Comparison of ENCODE assay signal across 8 mouse cellular contexts in genomic region chr6:31126131-31126871, GRCm38 (mm10).
DNase-seq lines count a peak whose midpoint lies in the region; ATAC-seq lines count a peak whose summit lies in the region.

No protein-coding gene starts in this region.

- no peak overlapping the region for H3K9ac ChIP-seq in heart, embryonic 13.5 days
- H3K9ac ChIP-seq in liver, embryonic 11.5 days (ENCODE audit: low read depth, low read length) = peak overlapping the region; percentile 81
- H3K9ac ChIP-seq in midbrain, embryonic 14.5 days (replicated peaks; ENCODE audit: low read length) = no peak overlapping the region

- H3K4me1 ChIP-seq in heart, embryonic 13.5 days = peaks cover 7% of the 10 kb centered on the region
- H3K4me1 ChIP-seq in liver, embryonic 11.5 days (replicated peaks; ENCODE audit: control insufficient read depth, insufficient read depth, low read length) = peaks cover 2% of the 10 kb centered on the region; the same call in 1 of the 2 replicates
- peaks cover 1% of the 10 kb centered on the region; the same call in 1 of the 2 replicates for H3K4me1 ChIP-seq in midbrain, embryonic 14.5 days (ENCODE audit: control insufficient read depth, insufficient read depth, low read length)

- WGBS in heart, embryonic 13.5 days = 72% methylated on average over 15 of the region's 15 CpGs
- WGBS in liver, embryonic 11.5 days = 45% methylated on average over 15 of the region's 15 CpGs
- WGBS in midbrain, embryonic 14.5 days = 89% methylated on average over 15 of the region's 15 CpGs

- H3K27ac ChIP-seq in heart, embryonic 13.5 days (replicated peaks) = peak overlapping the region; percentile 5; the same call in 1 of the 2 replicates
- peak overlapping the region; percentile 84 for H3K27ac ChIP-seq in liver, embryonic 11.5 days (ENCODE audit: low read depth, low read length)
- H3K27ac ChIP-seq in midbrain, embryonic 14.5 days (replicated peaks; ENCODE audit: low read depth, low read length) = no peak overlapping the region

- no peaks in the 10 kb centered on the region for H3K27me3 ChIP-seq in heart, embryonic 13.5 days (replicated peaks)
- no peaks in the 10 kb centered on the region for H3K27me3 ChIP-seq in liver, embryonic 11.5 days (replicated peaks; ENCODE audit: control insufficient read depth, insufficient read depth, low read length)
- H3K27me3 ChIP-seq in midbrain, embryonic 14.5 days (ENCODE audit: control insufficient read depth, insufficient read depth, low read length) = no peaks in the 10 kb centered on the region

- no peaks in the 10 kb centered on the region for H3K9me3 ChIP-seq in heart, embryonic 13.5 days
- H3K9me3 ChIP-seq in liver, embryonic 11.5 days (ENCODE audit: control insufficient read depth, low read length) = no peaks in the 10 kb centered on the region
- H3K9me3 ChIP-seq in midbrain, embryonic 14.5 days (ENCODE audit: control insufficient read depth, low read length) = no peaks in the 10 kb centered on the region

- peak overlapping the region; percentile 41; the same call in 1 of the 2 replicates for H3K4me2 ChIP-seq in heart, embryonic 13.5 days
- H3K4me2 ChIP-seq in liver, embryonic 11.5 days = peak overlapping the region; percentile 67
- no peak overlapping the region for H3K4me2 ChIP-seq in midbrain, embryonic 14.5 days (ENCODE audit: low read length)

- no peaks in the 10 kb centered on the region for H3K36me3 ChIP-seq in heart, embryonic 13.5 days
- H3K36me3 ChIP-seq in liver, embryonic 11.5 days (ENCODE audit: control insufficient read depth, insufficient read depth, low read length) = no peaks in the 10 kb centered on the region
- no peaks in the 10 kb centered on the region for H3K36me3 ChIP-seq in midbrain, embryonic 14.5 days (ENCODE audit: control insufficient read depth, insufficient read depth, low read length)

- peak overlapping the region; percentile 13 for H3K4me3 ChIP-seq in heart, embryonic 13.5 days
- H3K4me3 ChIP-seq in liver, embryonic 11.5 days (ENCODE audit: low read depth, low read length) = peak overlapping the region; percentile 50
- H3K4me3 ChIP-seq in midbrain, embryonic 14.5 days (replicated peaks; ENCODE audit: low read depth, low read length) = no peak overlapping the region

- no peak for ATAC-seq in heart, embryonic 13.5 days (ENCODE audit: extremely low read depth, insufficient number of reproducible peaks, low FRiP score, low TSS enrichment)
- ATAC-seq in liver, embryonic 11.5 days (replicated peaks; ENCODE audit: low FRiP score) = peak; percentile 80
- no peak for ATAC-seq in midbrain, embryonic 14.5 days (ENCODE audit: low FRiP score, low TSS enrichment)

- intact Hi-C loops in heart, postnatal 14 days (cut with DNase I) = loop anchor here (5.0 kb wide), 1 partner anchor 41 kb away; no protein-coding TSS in a partner anchor

- no peak for DNase-seq in heart, postnatal 14 days
- DNase-seq in adipocyte (ENCODE audit: low spot score) = peak; percentile 78
- peak; percentile 63 for DNase-seq in liver, embryonic 11.5 days (ENCODE audit: low spot score)
- DNase-seq in spleen, postnatal 36 days (ENCODE audit: low spot score in 2 of 2) = peak; percentile 62 to 70
- no peak for DNase-seq in left cerebral cortex, adult 8-10 months (ENCODE audit: low spot score in 2 of 2)
- no peak for DNase-seq in midbrain, embryonic 14.5 days
- no peak for DNase-seq in right cerebral cortex, postnatal 36 days (ENCODE audit: low spot score in 2 of 2)

Comparison
In these comparisons a context has a peak if more than half of its experiments do, and no peak if none do; other contexts are left out.
1. DNase-seq: peak in adipocyte (single experiment), liver, embryonic 11.5 days (single experiment) and spleen, postnatal 36 days (2 of 2); none in heart, postnatal 14 days (0 of 2), left cerebral cortex, adult 8-10 months (0 of 2), midbrain, embryonic 14.5 days (single experiment) and right cerebral cortex, postnatal 36 days (0 of 2).